Mouse (Mus musculus): ENCODE results near the gene Utp4.

DNA sequence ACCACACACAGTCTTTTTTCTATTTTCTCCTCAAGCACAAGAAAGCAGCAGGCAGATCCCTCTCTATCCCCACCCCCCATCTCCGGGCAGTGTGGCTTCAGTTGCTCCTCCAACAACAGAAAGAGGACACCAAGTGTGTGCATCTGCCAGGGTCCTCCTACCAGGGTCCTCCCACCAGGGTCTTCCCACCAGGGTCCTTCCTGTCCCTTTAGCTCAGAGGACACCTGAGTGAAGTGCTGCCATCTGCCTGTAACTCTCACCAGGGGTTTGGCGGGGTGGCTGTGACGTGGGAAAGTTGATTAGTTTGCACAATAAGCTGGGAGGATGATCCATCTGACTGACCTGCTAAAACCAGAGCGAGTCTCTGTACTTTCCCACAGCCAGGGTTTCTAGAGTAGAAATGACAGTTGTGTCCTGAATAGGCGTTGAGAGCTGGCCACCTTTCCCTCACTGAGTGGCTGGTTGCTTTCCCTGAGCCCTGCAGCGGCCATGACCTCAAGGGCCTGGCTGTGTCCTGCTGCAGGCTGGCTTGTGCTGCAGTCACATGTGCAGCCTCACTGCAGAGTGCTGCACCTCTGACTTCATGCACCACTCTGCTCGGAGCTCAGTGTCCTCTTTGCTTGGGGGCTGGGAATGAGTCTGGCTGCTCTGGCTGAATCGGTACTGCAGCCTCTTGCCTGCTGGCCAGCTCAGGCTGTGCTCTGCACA lies 38.7 kb upstream of the Utp4 start:
- TF ChIP-seq POLR2A (IDR thresholded peaks at IDR 0.05; ENCODE audit: control insufficient read depth, extremely low read depth, insufficient read depth, low read length, poor library complexity) (no peak), CTCF (IDR thresholded peaks at IDR 0.05; ENCODE audit: borderline replicate concordance, control insufficient read depth, extremely low read depth, insufficient read depth, low read length, poor library complexity) (no peak)
